Mouse (Mus musculus) lung, embryonic 15.5 days (tissue): Measurements from ENCODE around the gene Atxn10. TPM values are rescaled to one million over a fixed set of nuclear protein-coding genes. Genes with fewer than 3 reads are reported as not detected.

Experiments used
- ATAC-seq: fragments of 200-750 bp; cut with Nextera tagmentation; 2 replicates; pipeline ENCODE4 v1.8.0; 2017; ENCODE audit warnings: moderate number of reproducible peaks, borderline replicate concordance; ENCODE audit not compliant: low FRiP score, low TSS enrichment; ENCODE audit errors: extremely low read depth
- H3K27ac ChIP-seq: fragments of 300-500 bp; sonication (generic); 2 replicates; pipeline ENCODE4 v1.5.1; 2015; ENCODE audit warnings: moderate library complexity, mild to moderate bottlenecking, inconsistent platforms
- H3K27me3 ChIP-seq: fragments of 300-500 bp; sonication (generic); 2 replicates; pipeline ENCODE4 v1.6.1; 2015; ENCODE audit warnings: inconsistent platforms
- H3K36me3 ChIP-seq: fragments of 300-500 bp; sonication (generic); 2 replicates; pipeline ENCODE4 v1.6.1; 2015; ENCODE audit warnings: inconsistent platforms
- H3K4me1 ChIP-seq: fragments of 300-500 bp; sonication (generic); 2 replicates; pipeline ENCODE4 v1.6.1; 2015; ENCODE audit warnings: inconsistent platforms
- H3K4me2 ChIP-seq: fragments of 300-500 bp; sonication (generic); 2 replicates; pipeline ENCODE4 v1.6.1; 2015; ENCODE audit warnings: inconsistent platforms, mild to moderate bottlenecking, moderate library complexity
- H3K4me3 ChIP-seq: fragments of 300-500 bp; sonication (generic); 2 replicates; pipeline ENCODE4 v1.5.1; 2015; ENCODE audit warnings: mild to moderate bottlenecking, inconsistent platforms
- H3K9ac ChIP-seq: fragments of 300-500 bp; sonication (generic); 2 replicates; pipeline ENCODE4 v1.6.1; 2015; ENCODE audit warnings: inconsistent platforms
- H3K9me3 ChIP-seq: fragments of 300-500 bp; sonication (generic); 2 replicates; pipeline ENCODE4 v1.6.1; 2016; ENCODE audit warnings: inconsistent platforms
- WGBS: fragments of 180-500 bp; shearing (Covaris S2); methylation state at CpG from one replicate; pipeline ENCODE4 v1.1.7; 2015; 5-methylcytosine and 5-hydroxymethylcytosine counted together
- polyA plus RNA-seq: library from polyadenylated mRNA; unstranded; fragments of >200 nt; fragmentation: Nextera tagmentation; extraction: Ambion mirVana; gene quantifications from 2 replicates; pipeline ENCODE4 v1.2.1, GENCODE M21; 2015

Gene Atxn10
- polyA plus RNA-seq, 1 experiment from 2014 or later = 350 TPM

- Histone ChIP-seq H3K4me3 (no peak overlapping the region), H3K36me3 (no peaks in the 10 kb centered on the region), H3K27ac (no peak overlapping the region), H3K4me1 (peaks cover 22% of the 10 kb centered on the region), H3K9me3 (no peaks in the 10 kb centered on the region), H3K4me2 (no peak overlapping the region), H3K27me3 (no peaks in the 10 kb centered on the region), H3K9ac (no peak overlapping the region)
- 68% methylated on average over 32 of the region's 32 CpGs for WGBS
- ATAC-seq = no peak
Observed at GRCm38 (mm10) chr15:85507370-85508014, 171.4 kb downstream of the Atxn10 start.

Other genes starting within 250 kb of the Atxn10 start
- gene Smc1b, start 204.3 kb upstream of the Atxn10 start, polyA plus RNA-seq = 0.21 and 0.39 TPM in 2 replicates
- gene Ribc2, start 204.2 kb upstream of the Atxn10 start, polyA plus RNA-seq = 0.39 and 0.49 TPM in 2 replicates
- gene Fbln1, start 130.3 kb upstream of the Atxn10 start, polyA plus RNA-seq = 248 and 250 TPM in 2 replicates
- not detected in 2 replicates for gene 7530416G11Rik, start 167.0 kb downstream of the Atxn10 start, polyA plus RNA-seq
- gene Wnt7b, start 246.2 kb downstream of the Atxn10 start, polyA plus RNA-seq = 56.5 and 57.6 TPM in 2 replicates